Mouse (Mus musculus): ENCODE data around the gene Hkdc1. TPM values are rescaled to one million over a fixed set of nuclear protein-coding genes. Genes with fewer than 3 reads are reported as not detected.
"Not testable (repeated sequence)": the region's sequence is repeated elsewhere in the genome, so short reads cannot be mapped to it uniquely, and the experiment has no call there.

Hkdc1 gene
- not detected for total RNA-seq (2021)

GRCm38 (mm10) chr10:62422255-62422654, at the start of gene Hkdc1:
Gene Hkdc1, minus strand, starts transcription at chr10:62422491.
- no peak for DNase-seq

GRCm38 (mm10) chr10:62471105-62471504, 48.8 kb upstream of the Hkdc1 start:
- no peak for DNase-seq

GRCm38 (mm10) chr10:62469736-62470135, 47.4 kb upstream of the Hkdc1 start:
- DNase-seq = no peak

- no peak for DNase-seq
These were observed 39.0 kb upstream of the Hkdc1 start for GRCm38 (mm10) chr10:62461321-62461720.

GRCm38 (mm10) chr10:62452001-62452400, 29.7 kb upstream of the Hkdc1 start:
- not testable (repeated sequence) for DNase-seq

DNA sequence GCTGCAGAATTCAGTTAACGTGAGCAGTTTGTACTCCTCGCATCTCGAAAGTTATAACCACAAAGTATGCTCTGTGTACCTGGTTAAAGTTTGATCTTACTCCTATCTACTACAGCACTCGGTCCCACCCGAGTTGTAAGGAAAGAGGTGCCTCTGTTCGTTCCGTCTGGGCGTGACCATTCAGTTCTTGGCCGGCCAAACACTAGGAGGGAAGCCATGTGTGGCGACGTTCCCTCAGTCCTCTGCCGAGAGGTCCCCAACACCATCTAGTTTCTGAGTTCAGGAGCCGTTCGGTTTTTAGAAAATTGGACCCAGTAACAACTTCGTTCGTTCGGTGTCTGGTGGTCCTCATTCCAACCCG, 28.0 kb upstream of the Hkdc1 start:
- no peak for DNase-seq

- peak; percentile 94 for DNase-seq
These were observed 27.3 kb upstream of the Hkdc1 start, which contains the start of the genes 4930507D05Rik and Supv3l1 for GRCm38 (mm10) chr10:62449364-62450279. Gene 4930507D05Rik, plus strand, starts transcription at chr10:62449489. Gene Supv3l1, minus strand, starts transcription at chr10:62449738.

GRCm38 (mm10) chr10:62430427-62430826, 8.1 kb upstream of the Hkdc1 start:
- DNase-seq = no peak

- DNase-seq = no peak
These were observed 3.0 kb upstream of the Hkdc1 start for GRCm38 (mm10) chr10:62425081-62425871.

DNA sequence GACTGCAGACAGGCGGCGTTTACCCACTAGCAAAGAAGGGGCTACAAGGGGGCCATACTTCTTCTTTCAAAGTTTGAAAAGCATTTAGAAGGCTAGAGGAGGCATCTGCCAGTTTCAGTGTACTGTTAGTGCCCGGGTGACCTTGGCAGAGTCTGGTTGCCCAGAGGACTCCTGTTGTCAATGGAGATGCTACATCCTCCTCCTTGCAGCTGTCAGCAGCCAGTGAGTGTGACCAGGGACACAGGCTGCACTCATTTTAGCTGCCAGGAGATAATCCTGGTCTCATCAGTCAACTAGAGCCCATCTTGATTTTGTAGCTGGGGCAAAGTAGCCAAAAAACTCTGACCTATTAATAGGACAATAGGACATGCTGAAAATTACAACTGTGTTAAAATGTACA, 1.2 kb downstream of the Hkdc1 start:
- no peak for DNase-seq

GRCm38 (mm10) chr10:62420399-62420798, 1.9 kb downstream of the Hkdc1 start:
- DNase-seq = no peak

DNA sequence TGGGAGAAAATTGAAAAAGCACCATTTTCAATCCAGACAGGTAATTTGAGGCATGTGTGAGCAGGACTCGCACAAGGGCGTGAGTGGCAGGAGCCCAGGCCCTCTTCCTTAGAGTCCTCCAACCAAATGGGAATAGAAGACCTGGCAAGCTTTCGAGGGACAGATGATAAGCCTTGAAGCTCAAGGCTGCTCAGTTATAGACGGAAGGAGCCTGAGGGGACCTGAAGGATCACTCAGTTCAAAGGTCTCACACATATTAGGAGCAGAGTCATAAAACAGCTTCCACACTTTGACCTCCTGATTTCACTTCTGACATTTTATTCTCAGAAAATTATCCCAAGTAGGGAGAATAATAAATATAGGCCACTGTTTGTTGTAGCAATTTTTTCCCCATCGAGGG, 2.9 kb downstream of the Hkdc1 start:
- DNase-seq = no peak

DNA sequence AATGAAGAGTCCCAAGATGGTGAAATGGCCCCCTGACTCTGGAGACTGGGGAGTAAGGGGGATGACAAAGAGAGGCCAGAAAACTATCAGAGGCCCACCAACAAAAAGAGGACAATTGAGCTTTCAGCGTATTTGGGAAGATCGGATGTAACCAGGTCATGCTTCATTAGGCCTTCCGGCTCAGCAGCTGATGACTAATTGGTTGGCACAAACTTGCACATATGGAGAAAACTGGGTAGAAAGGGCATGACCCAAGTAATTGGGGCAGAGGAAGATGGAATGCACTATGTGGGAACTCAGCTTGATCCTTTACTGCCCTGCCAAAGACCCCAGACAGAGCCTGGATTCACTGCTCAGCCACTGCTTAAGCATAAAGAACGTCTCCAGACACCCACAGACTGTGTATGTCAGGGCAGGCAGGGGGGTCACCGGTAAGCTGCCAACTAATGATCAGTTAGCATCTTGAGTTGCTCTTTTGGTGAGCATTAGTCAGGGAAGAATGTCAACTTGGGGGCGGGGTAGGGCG, 3.4 kb downstream of the Hkdc1 start:
- DNase-seq = no peak

DNA sequence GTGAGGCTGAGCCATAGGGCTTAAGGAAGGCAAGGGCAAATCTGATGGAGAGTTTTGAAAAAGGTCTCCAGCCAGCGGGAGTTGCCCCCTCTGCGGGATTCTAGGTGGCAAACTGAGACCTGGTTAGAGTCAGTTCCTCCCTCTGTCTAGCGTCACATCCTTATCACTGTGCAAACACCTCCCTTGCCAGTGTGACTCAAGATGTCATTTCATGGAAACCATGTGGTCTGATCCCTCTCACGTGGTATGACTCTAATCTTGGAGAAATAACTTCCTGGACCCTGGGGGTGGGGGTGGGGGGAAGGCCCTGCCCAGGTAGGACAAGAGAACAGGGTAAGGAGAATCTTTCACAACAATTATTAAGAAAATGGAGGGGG, 8.7 kb downstream of the Hkdc1 start:
- no peak for DNase-seq

- no peak for DNase-seq
These were observed 9.2 kb downstream of the Hkdc1 start for GRCm38 (mm10) chr10:62412906-62413605.

DNA sequence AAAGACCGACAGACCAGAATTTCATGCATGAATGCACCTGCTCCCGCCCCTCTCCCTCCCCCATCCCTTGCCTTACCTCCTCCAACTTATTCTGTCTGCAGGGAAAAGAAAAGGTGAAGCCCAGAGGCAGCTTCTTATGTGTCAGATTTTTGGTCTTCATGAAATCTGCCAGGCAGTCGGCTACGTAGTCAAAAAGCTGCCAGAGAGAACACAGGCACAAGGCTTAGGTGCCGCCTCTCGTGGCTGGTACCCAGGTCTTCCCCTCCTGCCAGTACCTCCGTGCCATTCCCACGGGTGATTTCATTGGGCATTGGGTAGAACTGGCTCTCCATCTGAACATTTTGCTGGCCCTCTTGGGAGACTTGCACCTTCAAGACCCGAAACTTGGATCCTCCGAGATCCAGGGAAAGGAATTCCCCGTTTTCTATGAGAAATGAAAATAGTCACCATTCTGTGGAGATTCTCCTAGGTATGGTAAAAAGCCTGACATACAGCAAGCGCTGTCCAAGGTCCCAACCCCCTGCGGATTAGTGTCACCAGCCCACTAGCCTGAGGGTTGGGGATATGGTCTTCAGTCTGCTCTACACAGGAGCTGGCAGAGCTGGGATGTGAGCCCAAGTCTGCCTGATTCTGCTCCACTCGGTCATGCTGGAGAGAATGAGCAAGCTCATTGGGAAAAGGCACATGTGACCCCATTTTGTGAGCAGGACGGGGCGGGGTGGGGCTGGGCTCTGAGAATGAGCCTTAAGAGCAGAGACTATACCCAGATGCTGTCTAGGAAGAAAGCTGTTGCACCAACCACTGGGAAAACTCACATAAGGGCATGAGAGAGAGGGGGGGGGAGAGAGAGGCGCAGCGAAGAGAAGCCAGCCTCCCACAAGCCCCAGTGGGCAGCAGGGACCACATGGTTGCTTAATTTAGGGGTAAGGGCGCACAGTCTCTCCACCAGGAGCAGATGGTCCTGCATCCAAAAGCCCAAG, 10.6 kb downstream of the Hkdc1 start:
- no peak for DNase-seq

GRCm38 (mm10) chr10:62410943-62411342, 11.3 kb downstream of the Hkdc1 start:
- peak; percentile 79 for DNase-seq

DNA sequence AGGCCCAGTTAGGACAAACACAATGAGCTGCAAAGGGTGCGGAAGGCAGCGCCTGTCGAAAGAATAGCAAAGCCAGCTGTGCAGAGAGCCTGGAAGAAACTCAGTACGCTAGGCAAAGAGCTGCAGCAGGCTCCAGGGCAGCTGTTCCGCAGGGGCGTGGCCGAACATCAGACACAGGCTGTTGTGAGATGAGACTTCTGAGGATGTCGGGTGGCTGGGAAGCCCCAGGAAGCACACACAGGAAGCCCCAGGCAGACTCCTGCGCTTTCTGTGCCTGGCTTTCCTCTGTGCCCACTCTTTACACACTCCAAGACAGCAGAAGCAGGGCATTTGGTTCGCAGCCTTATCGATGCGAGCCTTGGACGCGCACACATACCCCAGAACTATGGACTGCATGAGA, 17.4 kb downstream of the Hkdc1 start:
- peak; percentile 52 for DNase-seq

- DNase-seq = peak; percentile 40
These were observed 20.6 kb downstream of the Hkdc1 start for GRCm38 (mm10) chr10:62401641-62402111.

DNA sequence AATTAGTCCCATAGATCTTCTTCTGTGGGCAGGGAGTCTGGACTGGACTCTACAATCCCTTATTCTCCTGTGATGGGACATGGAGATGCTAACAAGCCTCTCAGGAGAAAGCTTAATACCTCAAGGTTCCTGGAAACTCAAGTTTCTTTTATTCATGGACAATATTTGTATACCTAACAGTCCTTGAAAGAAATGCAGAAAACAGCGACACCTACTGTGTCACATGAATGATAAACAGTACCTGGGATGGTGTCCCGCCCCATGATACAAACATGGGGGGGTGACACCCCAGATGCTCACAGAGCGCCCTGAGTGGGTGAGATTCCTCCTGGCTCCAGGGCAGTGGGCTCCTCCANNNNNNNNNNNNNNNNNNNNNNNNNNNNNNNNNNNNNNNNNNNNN, 39.3 kb downstream of the Hkdc1 start:
- no peak for DNase-seq

DNA sequence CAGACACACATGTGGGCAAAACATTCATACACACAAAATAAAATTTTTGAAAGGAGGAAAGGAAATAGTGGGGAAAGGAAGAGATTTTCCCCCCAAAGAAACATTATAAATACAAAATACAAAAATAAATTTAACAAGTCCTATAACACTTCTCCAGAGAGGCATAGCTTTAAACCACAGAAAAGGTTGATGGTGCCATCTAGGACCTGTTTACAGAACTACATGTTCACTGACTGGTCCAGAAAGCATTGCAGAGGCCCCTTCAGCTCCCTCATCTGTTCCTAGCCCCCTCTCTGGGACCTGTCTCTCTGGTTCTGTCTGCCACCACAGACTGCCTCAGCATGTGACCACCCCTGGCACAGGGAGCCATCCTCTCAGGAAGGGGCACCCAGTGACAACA, 41.4 kb downstream of the Hkdc1 start:
- no peak for DNase-seq
